Mouse (Mus musculus) hindbrain, embryonic 15.5 days (tissue): ENCODE results near the gene Fam205a2. TPM values are rescaled to one million over a fixed set of nuclear protein-coding genes. Genes with fewer than 3 reads are reported as not detected.
"Not testable (repeated sequence)": the region's sequence is repeated elsewhere in the genome, so short reads cannot be mapped to it uniquely, and the experiment has no call there.

ENCODE experiments used
- ATAC-seq: fragments of 200-750 bp; cut with Nextera tagmentation; 2 replicates; pipeline ENCODE4 v1.8.0; 2017; ENCODE audit warnings: low read depth, moderate number of reproducible peaks, moderate TSS enrichment; ENCODE audit not compliant: low FRiP score
- H3K27ac ChIP-seq: fragments of 300-500 bp; sonication (generic); replicated peaks from 2 replicates; pipeline ENCODE4 v1.5.1; 2015; ENCODE audit warnings: mild to moderate bottlenecking, inconsistent platforms
- H3K27me3 ChIP-seq: fragments of 300-500 bp; sonication (generic); 2 replicates; pipeline ENCODE4 v1.6.1; 2015; ENCODE audit warnings: control low read depth, inconsistent platforms
- H3K36me3 ChIP-seq: fragments of 300-500 bp; sonication (generic); 2 replicates; pipeline ENCODE4 v1.6.1; 2015; ENCODE audit warnings: control low read depth, inconsistent platforms
- H3K4me1 ChIP-seq: fragments of 300-500 bp; sonication (generic); replicated peaks from 2 replicates; pipeline ENCODE4 v1.6.1; 2015; ENCODE audit warnings: control low read depth, inconsistent platforms
- H3K4me2 ChIP-seq: fragments of 300-500 bp; sonication (generic); 2 replicates; pipeline ENCODE4 v1.6.1; 2015; ENCODE audit warnings: moderate library complexity, mild to moderate bottlenecking, inconsistent platforms
- H3K4me3 ChIP-seq: fragments of 300-500 bp; sonication (generic); 2 replicates; pipeline ENCODE4 v1.5.1; 2015; ENCODE audit warnings: mild to moderate bottlenecking, inconsistent platforms
- H3K9ac ChIP-seq: fragments of 300-500 bp; sonication (generic); 2 replicates; pipeline ENCODE4 v1.6.1; 2015; ENCODE audit warnings: inconsistent platforms
- H3K9me3 ChIP-seq: fragments of 300-500 bp; sonication (generic); 2 replicates; pipeline ENCODE4 v1.6.1; 2016; ENCODE audit warnings: control low read depth, inconsistent platforms
- WGBS: fragments of 180-500 bp; shearing (Covaris S2); methylation state at CpG from one replicate; pipeline ENCODE4 v1.1.7; 2015; 5-methylcytosine and 5-hydroxymethylcytosine counted together
- polyA plus RNA-seq: library from polyadenylated mRNA; unstranded; fragments of >200 nt; fragmentation: Nextera tagmentation; extraction: Ambion mirVana; gene quantifications from 2 replicates; pipeline ENCODE4 v1.2.1, GENCODE M21; 2015

Fam205a2 gene
- polyA plus RNA-seq = not detected in 2 replicates

DNA sequence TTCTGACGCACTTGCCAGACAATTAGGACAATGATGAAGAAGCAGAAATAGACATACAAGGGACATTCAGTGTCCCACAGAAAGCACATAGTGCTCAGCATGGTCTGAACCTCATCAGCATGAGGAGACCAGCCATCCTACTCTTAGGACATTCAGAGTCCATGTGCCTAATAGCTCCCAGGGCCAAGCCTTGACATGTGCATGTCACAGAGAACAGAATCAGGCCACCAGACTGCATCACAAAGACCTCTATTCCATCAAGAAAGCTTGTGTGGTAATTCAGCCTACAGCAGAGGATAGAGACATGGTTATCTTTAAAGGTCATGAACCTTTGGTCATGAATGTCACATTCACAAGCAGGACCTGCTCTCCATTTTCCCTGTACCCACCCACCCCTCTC, at the start of gene Fam205a2:
Fam205a2 (minus strand) TSS at position 101 of the 400 bp plus-strand sequence.
- H3K27me3 ChIP-seq, H3K4me2 ChIP-seq, ATAC-seq, H3K9me3 ChIP-seq, H3K36me3 ChIP-seq, H3K9ac ChIP-seq, H3K4me1 ChIP-seq, H3K27ac ChIP-seq, H3K4me3 ChIP-seq: not testable (repeated sequence)
- no CpG with 5 or more reads among the region's 1 CpGs for WGBS

Other genes with a start within 250 kb of the Fam205a2 start
- not detected in 2 replicates for gene Gm21953, start 233.9 kb downstream of the Fam205a2 start, polyA plus RNA-seq
- not detected in 2 replicates for gene Fam205a3, start 209.8 kb downstream of the Fam205a2 start, polyA plus RNA-seq
- not detected in 2 replicates for gene Gm21586, start 88.8 kb downstream of the Fam205a2 start, polyA plus RNA-seq
- gene Gm2163, start 61.4 kb downstream of the Fam205a2 start, polyA plus RNA-seq = 0.20 TPM in 1 of 2 replicates, not detected in the other
- not detected in 2 replicates for gene Gm10591, start 84.0 kb upstream of the Fam205a2 start, polyA plus RNA-seq
- not detected in 2 replicates for gene Gm2564, start 101.5 kb upstream of the Fam205a2 start, polyA plus RNA-seq
- gene Ccl27b, start 127.1 kb upstream of the Fam205a2 start, polyA plus RNA-seq = not detected in 2 replicates
- gene Il11ra2, start 133.7 kb upstream of the Fam205a2 start, polyA plus RNA-seq = not detected in 2 replicates
- gene 4930578G10Rik, start 207.4 kb upstream of the Fam205a2 start, polyA plus RNA-seq = 0.59 and 1.2 TPM in 2 replicates
- 0.28 and 0.56 TPM in 2 replicates for gene Ccl19, start 228.4 kb upstream of the Fam205a2 start, polyA plus RNA-seq
- 0.98 and 1.2 TPM in 2 replicates for gene Ccl21a, start 245.8 kb upstream of the Fam205a2 start, polyA plus RNA-seq